Mouse (Mus musculus) CD4-positive, CD25-positive, alpha-beta regulatory T cell (primary cell): Measurements from ENCODE around the gene Cmtr1. TPM values are rescaled to one million over a fixed set of nuclear protein-coding genes. Genes with fewer than 3 reads are reported as not detected.

Experiments used
- polyA plus RNA-seq: library from polyadenylated mRNA; unstranded; fragments of 100-300 nt; shearing (Covaris generic); gene quantifications from one replicate; pipeline ENCODE4 v1.2.1, GENCODE M21; 2017

Gene Cmtr1
- polyA plus RNA-seq, result 220 TPM

DNA sequence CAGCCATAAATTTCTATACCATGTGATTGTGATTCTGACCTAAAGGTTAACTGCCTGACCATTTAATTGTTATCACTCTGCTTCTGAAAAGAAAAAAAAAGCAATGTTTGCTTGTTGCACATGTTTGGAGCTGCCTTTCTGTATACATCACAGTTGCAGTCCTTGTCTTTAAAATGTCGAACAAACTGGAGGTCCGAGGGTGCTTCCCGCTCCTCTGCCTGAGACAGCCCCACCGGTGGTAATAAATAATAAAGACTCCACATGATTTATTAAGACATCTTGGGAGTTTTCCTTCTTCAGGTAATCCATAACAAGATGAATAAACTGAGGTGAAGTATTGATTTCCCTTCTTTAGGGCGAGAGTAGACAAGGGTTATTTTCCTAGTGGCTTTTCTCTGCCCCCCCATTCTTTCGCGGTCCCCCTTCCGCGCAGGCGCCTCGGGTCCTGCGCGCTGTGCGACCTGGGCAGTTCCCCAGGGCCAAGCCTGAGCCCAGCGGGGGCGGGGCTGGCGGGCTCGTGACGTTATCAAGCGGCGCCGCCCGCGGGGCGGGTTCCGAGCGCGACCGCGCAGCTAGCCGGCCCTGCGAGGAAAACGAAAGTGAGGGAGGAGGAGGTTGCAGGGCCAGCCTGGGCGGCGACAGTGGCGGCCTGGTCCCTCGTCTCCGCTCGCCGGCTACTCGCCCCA lies at the start of gene Cmtr1:
Cmtr1 (plus strand) TSS at position 520 of the 686 bp plus-strand sequence.

DNA sequence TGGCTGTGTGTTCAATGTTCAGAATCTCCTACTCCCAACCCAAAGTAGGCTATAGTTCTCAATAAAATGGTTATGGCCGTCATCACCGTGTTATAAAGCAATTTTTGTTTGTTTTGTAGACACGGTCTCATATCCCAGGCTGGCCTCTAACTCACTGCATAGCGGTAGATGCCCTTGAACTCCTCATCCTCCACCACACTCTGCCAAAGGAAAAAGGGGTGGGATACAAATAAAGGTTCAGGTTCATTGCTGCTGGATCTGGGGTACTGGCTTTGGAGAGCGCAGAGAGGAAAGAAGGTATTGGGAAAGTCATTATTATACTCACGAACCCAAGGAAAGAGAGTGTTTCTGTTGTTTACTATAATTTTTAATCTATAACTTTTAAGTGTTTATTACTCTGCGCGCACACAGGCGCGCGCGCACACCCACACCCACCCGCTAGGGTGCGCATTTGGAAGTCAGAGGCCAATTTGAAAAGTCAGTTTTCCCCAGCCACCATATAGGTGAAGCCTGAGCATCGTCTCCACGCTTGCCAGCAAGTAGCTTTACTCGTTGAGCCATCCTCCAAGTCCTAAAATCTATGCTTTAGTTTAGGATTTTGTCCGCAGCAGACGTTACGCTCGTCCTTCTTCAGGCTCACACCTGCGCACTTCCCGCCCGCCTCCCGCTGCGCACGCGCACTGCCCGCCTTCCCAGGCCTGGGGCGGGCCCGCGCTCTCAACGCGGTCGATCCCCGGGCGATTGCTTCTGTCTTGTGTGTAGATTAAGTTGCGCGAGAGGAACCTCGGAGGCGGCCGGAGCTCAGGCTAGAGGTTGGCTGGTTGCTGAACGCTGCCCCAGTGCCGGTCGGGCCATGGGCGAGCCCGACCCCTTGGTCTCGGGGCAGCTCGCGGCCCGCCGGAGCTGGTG lies 46.0 kb upstream of the Cmtr1 start, which contains the start of the genes Rnf8 and Gm28043:
Rnf8 (plus strand) TSS at position 676 of the 909 bp plus-strand sequence.
Gm28043 (plus strand) TSS at position 762 of the 909 bp plus-strand sequence.

DNA sequence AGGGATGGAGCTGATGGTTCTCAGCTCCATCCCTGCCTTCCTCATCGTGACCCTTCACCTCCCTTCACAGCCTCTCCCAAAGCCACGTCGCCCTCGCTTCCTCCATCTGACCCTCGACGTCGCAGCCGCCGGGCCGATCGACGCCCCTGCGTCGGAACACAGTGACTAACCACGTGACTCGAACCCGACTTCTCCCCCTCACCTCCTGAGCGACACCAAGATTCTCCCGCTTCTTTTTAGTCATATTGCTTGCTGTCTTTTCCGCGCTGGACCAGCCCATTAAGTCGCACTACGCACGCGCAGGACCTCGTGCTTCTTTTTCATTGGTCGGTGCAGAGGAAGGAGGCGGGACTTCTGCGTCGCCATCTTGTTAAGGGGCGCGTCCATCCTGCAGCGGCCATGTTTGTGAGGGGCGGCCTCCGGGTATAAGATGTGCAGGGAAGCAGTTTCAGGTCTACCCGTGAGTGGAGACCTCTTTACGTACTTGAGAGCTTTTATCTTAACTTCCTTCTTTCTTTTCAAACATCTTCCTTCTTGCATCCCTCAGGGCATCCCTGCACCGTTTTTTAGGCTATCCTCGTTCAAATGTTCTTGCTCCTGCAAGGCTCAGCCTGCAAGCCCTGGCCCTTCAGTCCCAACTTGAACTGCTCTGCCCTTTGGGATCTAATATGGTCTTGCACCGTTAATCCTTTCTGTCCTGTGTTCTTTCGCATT lies 56.5 kb downstream of the Cmtr1 start, which contains the start of gene Ccdc167:
Ccdc167 (minus strand) TSS at position 313 of the 714 bp plus-strand sequence.

Other genes starting within 250 kb of the Cmtr1 start
- 95.5 TPM for gene Pim1, start 169.8 kb upstream of the Cmtr1 start, polyA plus RNA-seq
- gene Gm17657, start 111.0 kb upstream of the Cmtr1 start, polyA plus RNA-seq, result 0.12 TPM
- gene Tbc1d22b, start 110.8 kb upstream of the Cmtr1 start, polyA plus RNA-seq, result 38.6 TPM
- gene Tmem217, start 108.2 kb upstream of the Cmtr1 start, polyA plus RNA-seq, result 4.2 TPM
- gene Rnf8, start 45.8 kb upstream of the Cmtr1 start, polyA plus RNA-seq, result 70.3 TPM
- gene Gm28043, start 45.7 kb upstream of the Cmtr1 start, polyA plus RNA-seq, result 7.5 TPM
- 8.5 TPM for gene Ccdc167, start 56.4 kb downstream of the Cmtr1 start, polyA plus RNA-seq